Mouse (Mus musculus) bone marrow macrophage, adult 2 months (primary cell): ENCODE data around the gene Sorcs2. TPM values are rescaled to one million over a fixed set of nuclear protein-coding genes. Genes with fewer than 3 reads are reported as not detected.

ENCODE experiments used
- H3K27ac ChIP-seq: 2 replicates; pipeline ENCODE4 v1.5.1; 2012; ENCODE audit warnings: low read depth, low read length; ENCODE audit not compliant: insufficient read depth
- H3K4me1 ChIP-seq: 2 replicates; pipeline ENCODE4 v1.6.1; 2012; ENCODE audit warnings: low read length; ENCODE audit not compliant: control insufficient read depth, insufficient read depth
- H3K4me3 ChIP-seq: 2 replicates; pipeline ENCODE4 v1.5.1; 2012; ENCODE audit warnings: mild to moderate bottlenecking, low read length, moderate library complexity; ENCODE audit not compliant: insufficient read depth
- CTCF ChIP-seq: IDR thresholded peaks from 2 replicates; pipeline ENCODE4 v1.5.1; 2012; ENCODE audit warnings: low read depth, mild to moderate bottlenecking, low read length, moderate library complexity
- POLR2A ChIP-seq: IDR thresholded peaks from 2 replicates; pipeline ENCODE4 v1.6.1; 2012; ENCODE audit warnings: mild to moderate bottlenecking, low read depth, low read length, borderline replicate concordance
- polyA plus RNA-seq: library from polyadenylated mRNA; stranded (reverse); fragments of >200 nt; gene quantifications from 2 replicates; pipeline ENCODE4 v1.2.4, GENCODE M21; 2012; ENCODE audit not compliant: missing spikeins, insufficient read depth, insufficient read length

Sorcs2 gene
- 0.31 TPM in 1 of 2 replicates, not detected in the other for polyA plus RNA-seq

DNA sequence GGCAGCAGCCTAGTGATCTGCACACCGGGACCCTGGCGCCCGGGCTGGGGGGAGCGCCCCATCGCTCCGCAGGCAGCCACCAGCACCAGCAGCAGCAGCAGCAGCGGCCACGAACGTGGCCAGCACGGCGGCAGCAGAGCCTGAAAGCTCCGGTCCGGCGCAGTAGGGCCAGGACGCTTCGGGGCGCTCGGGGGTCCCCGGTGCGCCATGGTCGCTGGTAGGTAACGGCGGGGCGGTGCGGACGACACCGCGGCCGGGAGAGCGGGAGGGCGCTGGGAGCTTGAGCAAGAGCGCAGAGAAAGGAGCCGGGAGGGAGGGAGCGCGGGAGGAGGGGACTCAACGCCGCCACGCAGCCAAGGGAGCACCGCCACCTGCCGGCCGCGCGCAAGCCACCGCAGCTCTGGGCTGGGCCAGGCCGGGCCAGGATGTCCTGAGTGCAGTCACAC, at the start of gene Sorcs2:
TSS of gene Sorcs2 (minus strand) at position 303 of the 446 bp plus-strand sequence.
- H3K4me1 ChIP-seq, result no peaks in the 10 kb centered on the region
- peak within 1 kb of the TSS; percentile 34 for H3K4me3 ChIP-seq
- TF ChIP-seq CTCF, result no peak
- TF ChIP-seq POLR2A, result no peak
- no peak within 1 kb of the TSS for H3K27ac ChIP-seq

DNA sequence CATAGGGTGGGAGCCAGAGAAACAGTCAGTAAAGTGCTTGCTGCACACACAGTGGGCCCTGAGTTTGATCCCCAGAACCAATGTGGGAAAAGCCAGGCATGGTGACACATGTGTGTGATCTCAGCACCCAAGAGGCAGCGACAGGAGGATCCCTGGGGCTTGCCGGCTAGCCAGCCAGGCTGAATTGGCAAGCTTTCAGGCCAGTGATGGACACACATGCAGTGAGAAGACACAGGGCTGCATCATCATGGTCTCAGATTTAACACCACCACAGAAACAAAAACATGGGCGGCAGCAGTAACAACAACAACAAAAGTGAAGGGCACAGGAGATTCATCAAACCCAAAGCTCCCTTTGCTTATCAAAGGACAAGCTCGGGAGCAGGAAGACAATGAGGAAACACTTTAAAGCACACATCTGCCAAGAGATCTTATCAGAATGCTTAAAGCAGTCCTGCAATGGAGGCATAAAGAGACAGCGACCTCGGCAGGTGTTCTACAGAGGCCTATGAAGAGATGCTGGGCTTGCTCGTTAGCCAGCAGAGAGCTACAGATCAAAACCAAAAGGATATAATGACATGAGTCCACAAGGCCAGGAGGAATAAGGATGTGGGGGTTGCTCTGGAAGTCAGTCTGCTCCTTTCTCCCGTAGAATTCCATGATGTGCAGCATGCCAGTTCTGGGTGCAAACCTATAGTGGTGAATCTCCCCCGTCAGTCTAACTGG, 48.4 kb upstream of the Sorcs2 start:
- no peak for TF ChIP-seq POLR2A
- no peak for TF ChIP-seq CTCF
- Histone ChIP-seq H3K4me3 (no peak overlapping the region), H3K4me1 (peaks cover 2% of the 10 kb centered on the region; the same call in 1 of the 2 replicates), H3K27ac (no peak overlapping the region)

DNA sequence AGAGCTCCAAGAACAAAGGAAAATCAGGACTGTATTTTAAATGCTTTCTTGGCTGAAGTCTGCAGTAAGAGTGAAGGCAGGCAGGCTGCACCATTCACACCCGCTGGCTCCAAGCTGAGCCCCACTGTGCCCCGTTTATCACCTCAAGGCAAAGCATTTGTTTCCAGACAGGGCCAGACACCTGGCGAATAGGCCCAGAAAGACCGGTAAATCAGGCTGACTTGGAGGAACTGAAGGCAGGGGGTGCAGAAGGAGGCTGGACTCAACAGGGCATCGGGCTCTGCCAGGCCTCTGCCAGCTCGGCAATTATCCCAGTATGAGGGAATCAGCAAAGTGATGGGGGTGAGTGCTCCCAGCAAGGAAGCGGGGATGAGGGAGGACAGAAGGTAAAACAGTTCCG, 47.1 kb upstream of the Sorcs2 start:
- H3K4me3 ChIP-seq, result no peak overlapping the region

DNA sequence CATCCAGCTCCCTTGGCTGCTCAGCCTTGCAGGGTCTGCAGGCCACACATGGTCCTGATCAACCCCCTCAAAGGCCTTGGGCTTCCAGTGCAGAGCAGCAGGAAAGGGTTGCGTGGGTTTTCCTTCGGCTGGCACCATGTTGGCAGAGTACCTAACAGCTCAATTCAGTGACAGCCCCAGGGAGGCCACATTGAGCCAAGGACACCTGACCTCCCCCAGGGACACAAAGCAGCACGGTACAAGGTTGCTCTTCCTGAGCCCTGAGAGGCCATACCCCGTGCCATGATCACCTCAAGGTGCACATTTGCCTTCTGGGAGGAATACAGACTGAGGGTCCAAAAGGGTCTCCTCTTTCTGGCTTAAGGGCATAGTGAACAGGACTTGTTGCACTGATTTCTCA, 46.7 kb upstream of the Sorcs2 start:
- TF ChIP-seq CTCF (no peak), POLR2A (no peak)
- Histone ChIP-seq H3K4me3 (no peak overlapping the region), H3K4me1 (no peaks in the 10 kb centered on the region), H3K27ac (no peak overlapping the region)

More for the DNA sequence above, 47.1 kb upstream of the Sorcs2 start:
- H3K27ac ChIP-seq, result no peak overlapping the region
- no peak for TF ChIP-seq CTCF
- TF ChIP-seq POLR2A, result no peak
- H3K4me1 ChIP-seq, result no peaks in the 10 kb centered on the region

DNA sequence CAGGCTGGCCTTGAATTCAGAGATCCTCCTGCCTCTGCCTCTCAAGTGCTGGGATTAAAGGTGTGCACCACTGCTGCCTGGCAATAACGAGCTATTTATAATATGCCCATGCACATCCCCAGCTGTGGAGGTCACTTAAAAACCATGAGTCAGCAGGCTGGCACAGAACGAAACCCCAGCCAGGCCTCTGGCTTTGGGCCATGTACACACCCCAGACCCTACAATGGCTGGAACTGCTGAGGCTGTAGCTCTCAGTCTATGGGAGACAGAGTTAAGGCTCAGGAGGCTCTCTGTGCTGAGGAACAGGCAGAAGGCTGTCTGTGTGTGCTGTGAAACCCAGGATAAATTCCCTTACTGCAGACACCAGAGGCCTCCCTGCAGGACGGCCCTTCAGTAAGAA, 42.8 kb upstream of the Sorcs2 start:
- no peaks in the 10 kb centered on the region for H3K4me1 ChIP-seq
- H3K27ac ChIP-seq, result no peak overlapping the region
- no peak overlapping the region for H3K4me3 ChIP-seq
- TF ChIP-seq CTCF, result no peak
- TF ChIP-seq POLR2A, result no peak

DNA sequence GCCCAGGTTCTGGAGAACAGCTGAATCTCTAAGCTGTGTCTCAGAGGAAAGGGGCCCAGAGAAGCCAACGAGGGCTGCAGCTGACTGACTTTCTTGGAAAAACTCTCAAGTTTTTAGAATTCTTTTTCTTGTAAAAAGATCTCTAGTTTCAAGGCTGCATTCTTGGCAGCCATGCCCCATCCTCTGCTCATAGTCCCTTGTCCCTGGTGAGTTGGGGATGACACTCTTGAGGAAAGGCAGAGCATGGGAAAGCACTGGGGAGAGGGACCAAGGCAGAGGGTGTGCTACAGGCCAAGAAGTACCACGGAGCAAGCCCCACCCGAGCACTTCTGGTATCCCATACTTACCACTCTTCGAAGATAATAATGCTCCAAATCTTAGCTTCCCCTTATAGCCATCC, 38.9 kb upstream of the Sorcs2 start:
- Histone ChIP-seq H3K27ac (no peak overlapping the region), H3K4me1 (no peaks in the 10 kb centered on the region), H3K4me3 (no peak overlapping the region)
- TF ChIP-seq CTCF (no peak), POLR2A (no peak)

DNA sequence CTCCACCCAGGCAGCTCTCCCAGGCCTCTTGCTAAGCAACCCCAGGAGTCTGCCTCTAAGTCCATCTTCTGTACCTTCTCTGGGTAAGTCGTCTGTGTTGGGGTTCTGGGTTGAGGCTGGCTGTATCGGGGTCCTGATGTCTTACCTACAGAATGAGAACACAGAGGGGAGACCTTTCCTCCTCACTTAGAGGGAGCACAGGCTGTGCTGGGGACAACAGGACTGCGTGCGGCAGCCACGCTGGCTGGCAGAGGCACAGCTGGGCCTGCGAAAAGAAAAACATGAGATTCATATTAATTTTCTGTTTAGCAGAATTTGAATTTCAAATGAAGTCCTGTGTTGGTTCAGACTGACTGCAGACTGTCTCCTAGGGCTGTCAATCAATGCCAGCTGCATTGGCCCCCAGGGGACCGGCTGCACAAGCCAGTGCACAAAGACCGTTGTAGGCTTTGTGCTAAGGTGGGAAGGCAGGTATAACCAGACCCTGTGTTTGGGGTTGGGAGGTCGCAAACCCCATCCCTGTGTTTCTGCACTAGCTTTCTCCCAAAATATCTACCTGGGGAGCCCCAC, 36.5 kb upstream of the Sorcs2 start:
- Histone ChIP-seq H3K4me3 (no peak overlapping the region), H3K27ac (no peak overlapping the region), H3K4me1 (no peaks in the 10 kb centered on the region)
- TF ChIP-seq CTCF (no peak), POLR2A (no peak)

DNA sequence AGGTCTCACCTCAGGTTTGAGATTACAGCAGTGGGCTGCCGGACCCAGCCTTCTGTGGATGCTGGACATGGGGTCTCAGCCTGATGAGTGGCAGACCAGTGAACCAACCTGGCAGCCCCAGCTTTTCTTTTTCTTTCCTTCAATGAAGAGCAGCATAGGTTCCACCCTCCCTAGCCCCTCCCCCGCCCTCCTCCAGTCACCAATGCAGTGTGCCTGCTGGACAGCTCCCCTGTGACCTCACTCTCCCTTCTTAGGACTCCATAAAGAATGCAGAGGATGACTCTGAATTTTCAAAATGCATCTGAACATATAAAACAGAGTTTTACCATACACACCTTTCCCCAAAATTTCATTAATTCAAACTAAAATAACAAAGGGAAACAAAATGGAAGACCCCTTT, 33.8 kb upstream of the Sorcs2 start:
- H3K27ac ChIP-seq, result no peak overlapping the region
- TF ChIP-seq CTCF, result no peak

DNA sequence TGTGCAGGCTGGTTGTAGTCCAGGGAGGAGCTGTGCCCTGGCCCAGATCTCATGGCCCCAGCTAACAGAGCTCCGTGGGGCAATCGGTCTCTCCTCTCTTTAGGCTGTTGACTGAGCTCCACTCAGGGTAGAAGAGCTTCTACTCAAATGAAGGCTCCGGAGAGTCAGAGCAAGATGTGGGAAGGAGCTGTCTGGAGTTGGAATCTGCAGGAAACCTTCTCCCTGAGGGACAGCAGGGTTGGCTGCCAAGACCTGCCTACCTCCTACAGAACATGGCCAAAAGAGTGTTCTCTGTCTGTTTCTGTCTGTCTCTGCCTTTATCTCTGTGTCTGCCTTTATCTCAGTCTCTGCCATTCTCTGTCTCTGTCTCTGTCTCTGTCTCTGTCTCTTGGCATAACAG, 31.6 kb upstream of the Sorcs2 start:
- no peak overlapping the region for H3K27ac ChIP-seq

More for the DNA sequence above, 33.8 kb upstream of the Sorcs2 start:
- no peaks in the 10 kb centered on the region for H3K4me1 ChIP-seq
- H3K4me3 ChIP-seq, result no peak overlapping the region

DNA sequence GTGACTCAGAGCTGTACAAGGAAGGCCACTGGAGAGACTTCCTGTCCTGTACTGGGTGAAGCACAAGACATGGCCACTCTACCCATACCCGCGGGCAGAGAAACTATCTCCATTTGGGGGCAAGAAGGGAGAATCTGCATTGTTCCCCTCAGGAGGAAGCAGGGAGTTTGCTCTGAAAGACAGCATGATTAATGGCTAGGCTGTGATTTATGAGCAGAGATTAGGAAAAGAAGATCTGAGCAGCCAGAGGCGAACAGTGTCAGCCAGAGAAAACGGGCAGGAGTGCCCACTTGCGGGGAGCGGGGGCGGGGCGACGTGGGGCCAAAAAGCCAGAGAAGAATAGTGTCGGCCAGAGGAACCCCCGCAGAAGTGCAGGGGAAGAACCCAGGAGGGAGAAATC, 29.9 kb upstream of the Sorcs2 start:
- TF ChIP-seq POLR2A (no peak), CTCF (no peak)
- Histone ChIP-seq H3K4me1 (no peaks in the 10 kb centered on the region), H3K27ac (no peak overlapping the region), H3K4me3 (no peak overlapping the region)

More for the DNA sequence above, 31.6 kb upstream of the Sorcs2 start:
- no peak overlapping the region for H3K4me3 ChIP-seq
- no peak for TF ChIP-seq POLR2A
- TF ChIP-seq CTCF, result no peak
- H3K4me1 ChIP-seq, result no peaks in the 10 kb centered on the region
